Mouse (Mus musculus) liver, embryonic 15.5 days (tissue): ENCODE data around the gene Lrrc38. TPM values are rescaled to one million over a fixed set of nuclear protein-coding genes. Genes with fewer than 3 reads are reported as not detected.
A peak's percentile ranks its signal among the peaks of the same experiment; 100 is the strongest.

ENCODE experiments used
- ATAC-seq: fragments of 200-750 bp; cut with Nextera tagmentation; 2 replicates; pipeline ENCODE4 v1.8.0; 2017; ENCODE audit warnings: moderate number of reproducible peaks, mild to moderate bottlenecking, moderate library complexity; ENCODE audit not compliant: insufficient read depth
- H3K27ac ChIP-seq: fragments of 300-500 bp; sonication (generic); replicated peaks from 2 replicates; pipeline ENCODE4 v1.5.1; 2015; ENCODE audit warnings: mild to moderate bottlenecking, inconsistent platforms
- H3K27me3 ChIP-seq: fragments of 300-500 bp; sonication (generic); 2 replicates; pipeline ENCODE4 v1.6.1; 2015; ENCODE audit warnings: mild to moderate bottlenecking, inconsistent platforms
- H3K36me3 ChIP-seq: fragments of 300-500 bp; sonication (generic); replicated peaks from 2 replicates; pipeline ENCODE4 v1.6.1; 2015; ENCODE audit warnings: moderate library complexity, mild to moderate bottlenecking, inconsistent platforms
- H3K4me1 ChIP-seq: fragments of 300-500 bp; sonication (generic); replicated peaks from 2 replicates; pipeline ENCODE4 v1.6.1; 2015; ENCODE audit warnings: inconsistent platforms
- H3K4me2 ChIP-seq: fragments of 300-500 bp; sonication (generic); 2 replicates; pipeline ENCODE4 v1.6.1; 2015; ENCODE audit warnings: moderate library complexity, mild to moderate bottlenecking, inconsistent platforms
- H3K4me3 ChIP-seq: fragments of 300-500 bp; sonication (generic); replicated peaks from 2 replicates; pipeline ENCODE4 v1.5.1; 2015; ENCODE audit warnings: mild to moderate bottlenecking, inconsistent platforms
- H3K9ac ChIP-seq: fragments of 300-500 bp; sonication (generic); 2 replicates; pipeline ENCODE4 v1.6.1; 2015; ENCODE audit warnings: moderate library complexity, mild to moderate bottlenecking, inconsistent platforms
- H3K9me3 ChIP-seq: fragments of 300-500 bp; sonication (generic); replicated peaks from 2 replicates; pipeline ENCODE4 v1.6.1; 2016; ENCODE audit warnings: inconsistent platforms
- WGBS: fragments of 180-500 bp; shearing (Covaris S2); methylation state at CpG from one replicate; pipeline ENCODE4 v1.1.7; 2015; ENCODE audit warnings: mixed read lengths; ENCODE audit not compliant: insufficient replicate concordance; 5-methylcytosine and 5-hydroxymethylcytosine counted together
- polyA plus RNA-seq: library from polyadenylated mRNA; unstranded; fragments of >200 nt; fragmentation: Nextera tagmentation; extraction: Ambion mirVana; gene quantifications from 2 replicates; pipeline ENCODE4 v1.2.1, GENCODE M21; 2015

Lrrc38 gene
- polyA plus RNA-seq, 1 experiment from 2014 or later: 0.07 TPM

DNA sequence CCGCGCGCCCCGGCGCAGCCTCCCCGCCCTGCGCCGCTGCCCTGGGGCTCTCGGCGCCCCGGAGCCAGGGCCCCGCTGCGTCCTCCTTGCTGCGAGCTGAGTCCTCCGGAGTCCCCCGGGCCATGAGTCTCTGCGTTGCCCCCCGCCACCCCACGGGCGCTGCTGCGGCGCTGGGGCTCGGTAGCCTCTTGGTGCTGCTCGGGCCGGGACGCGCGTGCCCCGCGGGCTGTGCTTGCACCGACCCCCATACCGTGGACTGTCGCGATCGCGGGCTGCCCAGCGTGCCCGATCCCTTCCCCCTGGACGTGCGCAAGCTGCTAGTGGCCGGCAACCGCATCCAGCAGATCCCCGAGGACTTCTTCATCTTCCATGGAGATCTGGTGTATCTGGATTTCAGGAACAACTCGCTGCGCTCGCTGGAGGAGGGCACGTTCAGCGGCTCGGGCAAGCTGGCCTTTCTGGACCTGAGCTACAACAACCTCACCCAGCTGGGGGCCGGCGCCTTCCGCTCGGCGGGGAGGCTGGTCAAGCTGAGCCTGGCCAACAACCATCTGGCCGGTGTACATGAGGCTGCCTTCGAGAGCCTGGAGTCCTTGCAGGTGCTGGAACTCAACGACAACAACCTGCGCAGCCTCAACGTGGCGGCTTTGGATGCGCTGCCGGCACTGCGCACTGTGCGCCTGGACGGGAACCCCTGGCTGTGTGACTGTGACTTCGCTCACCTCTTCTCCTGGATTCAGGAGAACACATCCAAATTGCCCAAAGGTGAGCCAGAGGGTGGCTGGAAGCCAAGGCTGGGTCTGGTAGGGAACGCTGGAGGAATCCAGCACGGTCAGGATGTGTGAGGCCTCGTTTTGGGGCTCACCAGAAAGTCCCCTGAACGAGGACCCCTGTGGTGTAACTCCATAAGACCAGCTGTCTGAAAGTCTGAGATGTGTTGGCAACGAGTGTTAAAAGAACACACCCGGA lies 774 bp downstream of the Lrrc38 start:
- no peak for ATAC-seq
- no peaks in the 10 kb centered on the region for H3K9me3 ChIP-seq
- no peaks in the 10 kb centered on the region for H3K4me1 ChIP-seq
- peaks cover 50% of the 10 kb centered on the region for H3K27me3 ChIP-seq
- 4% methylated on average over 72 of the region's 72 CpGs for WGBS
- H3K4me2 ChIP-seq: peak overlapping the region; percentile 32
- H3K36me3 ChIP-seq: no peaks in the 10 kb centered on the region
- H3K4me3 ChIP-seq: no peak overlapping the region
- H3K27ac ChIP-seq: no peak overlapping the region
- no peak overlapping the region for H3K9ac ChIP-seq

DNA sequence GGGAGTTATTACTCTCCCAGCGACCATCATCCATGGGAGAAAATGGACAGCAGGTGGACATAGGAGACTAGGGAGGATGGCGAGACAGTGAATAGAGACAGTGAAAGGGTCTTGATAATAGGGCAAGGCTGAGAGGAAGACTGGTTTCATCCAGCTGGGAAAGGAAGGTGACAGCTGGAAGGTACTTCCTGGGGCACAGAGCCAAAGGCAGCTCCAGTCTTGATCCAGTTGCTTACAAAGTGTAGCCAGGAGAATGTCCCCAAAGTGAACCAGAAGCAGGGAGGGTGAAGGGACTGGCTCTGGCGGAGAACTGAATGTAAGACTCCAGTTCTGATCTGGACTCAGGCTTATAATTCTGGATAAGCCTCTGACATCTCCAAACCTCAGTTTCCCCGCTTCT lies 2.7 kb downstream of the Lrrc38 start:
- H3K27ac ChIP-seq: no peak overlapping the region
- H3K9me3 ChIP-seq: no peaks in the 10 kb centered on the region

DNA sequence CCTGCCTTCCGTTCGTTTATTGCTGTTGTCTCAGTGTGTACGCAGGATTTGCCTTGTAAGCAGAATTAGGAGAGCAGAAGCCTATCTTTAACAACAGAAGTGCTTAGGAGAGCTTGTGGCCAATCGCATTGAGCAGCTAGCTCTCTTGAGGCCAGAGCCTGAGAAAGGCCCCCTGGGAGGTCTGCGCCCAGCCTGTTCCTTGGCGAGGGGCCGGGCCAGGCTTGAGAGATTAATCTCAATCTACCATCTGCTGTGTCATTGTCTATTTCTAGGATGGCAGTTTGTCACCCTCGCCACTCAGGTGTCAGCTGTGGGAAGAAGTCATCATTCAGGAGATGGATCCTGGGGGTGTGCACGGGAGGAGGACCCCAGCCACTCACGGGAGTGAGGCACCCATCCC lies 12.0 kb downstream of the Lrrc38 start:
- no peak overlapping the region for H3K4me2 ChIP-seq

More for the DNA sequence above, 2.7 kb downstream of the Lrrc38 start:
- Histone ChIP-seq H3K4me3 (no peak overlapping the region), H3K4me1 (no peaks in the 10 kb centered on the region), H3K4me2 (no peak overlapping the region), H3K27me3 (peaks cover 49% of the 10 kb centered on the region), H3K36me3 (no peaks in the 10 kb centered on the region), H3K9ac (no peak overlapping the region)
- WGBS: 39% methylated on average over 4 of the region's 4 CpGs
- no peak for ATAC-seq

DNA sequence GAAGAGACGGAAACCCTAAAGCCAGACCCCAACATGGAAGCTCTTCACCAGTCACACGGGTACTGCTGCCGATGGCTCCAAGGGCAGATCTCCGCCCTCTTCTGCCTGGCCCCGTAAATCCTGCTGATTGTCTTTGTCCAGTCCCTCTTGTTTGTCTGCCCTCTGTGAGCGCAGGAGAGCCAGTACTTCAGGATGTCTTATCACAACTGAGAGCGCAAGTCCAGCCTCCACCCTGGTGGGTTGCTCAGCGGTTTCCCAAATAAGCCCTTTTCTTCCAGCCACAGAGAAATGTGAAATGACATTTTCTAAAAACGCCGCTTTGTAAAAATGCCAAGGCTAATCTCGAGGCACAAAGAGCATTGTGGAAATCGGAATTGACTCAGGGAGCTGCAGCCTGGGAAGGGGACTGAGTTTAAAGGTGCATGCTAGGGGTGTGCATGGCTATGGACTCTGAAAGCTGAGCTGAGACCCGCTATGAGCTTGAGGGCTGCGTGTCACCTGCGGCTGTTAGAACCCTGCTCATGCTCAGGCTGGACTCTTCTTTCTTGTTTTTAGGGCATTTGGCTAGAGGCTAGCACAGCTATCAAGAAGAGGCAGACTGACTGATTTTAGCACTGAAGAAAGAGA lies 17.0 kb downstream of the Lrrc38 start:
- Histone ChIP-seq H3K4me2 (no peak overlapping the region), H3K9ac (no peak overlapping the region), H3K9me3 (no peaks in the 10 kb centered on the region), H3K4me3 (no peak overlapping the region), H3K27me3 (no peaks in the 10 kb centered on the region), H3K4me1 (no peaks in the 10 kb centered on the region), H3K36me3 (no peaks in the 10 kb centered on the region), H3K27ac (no peak overlapping the region)
- WGBS: 48% methylated on average over 15 of the region's 15 CpGs
- ATAC-seq: no peak

More for the DNA sequence above, 12.0 kb downstream of the Lrrc38 start:
- no peak overlapping the region for H3K27ac ChIP-seq
- ATAC-seq: no peak
- no peak overlapping the region for H3K4me3 ChIP-seq
- WGBS: 19% methylated on average over 10 of the region's 10 CpGs
- no peak overlapping the region for H3K9ac ChIP-seq
- no peaks in the 10 kb centered on the region for H3K36me3 ChIP-seq
- no peaks in the 10 kb centered on the region for H3K27me3 ChIP-seq
- no peaks in the 10 kb centered on the region for H3K4me1 ChIP-seq
- H3K9me3 ChIP-seq: no peaks in the 10 kb centered on the region

DNA sequence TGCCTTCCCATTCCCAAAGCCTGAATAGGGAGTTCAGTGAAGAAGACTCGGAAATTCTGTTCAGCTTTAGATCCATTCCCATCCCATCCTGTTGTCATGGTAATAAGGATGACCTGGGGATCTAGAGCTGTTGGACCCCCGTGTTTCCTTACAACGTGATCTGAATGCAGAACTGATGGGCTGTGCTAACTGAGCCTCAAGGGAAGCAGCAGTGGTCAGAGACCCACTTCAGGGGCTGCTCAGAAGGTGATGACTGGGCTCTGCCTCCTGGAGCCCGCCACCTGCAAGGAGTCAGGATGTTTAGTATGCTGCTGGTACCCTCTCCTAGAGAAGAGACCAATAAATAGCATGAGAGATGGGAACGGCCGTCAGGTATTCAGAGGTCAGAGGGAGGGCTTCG lies 29.9 kb downstream of the Lrrc38 start:
- Histone ChIP-seq H3K27ac (no peak overlapping the region), H3K4me3 (no peak overlapping the region), H3K9ac (no peak overlapping the region), H3K36me3 (no peaks in the 10 kb centered on the region), H3K27me3 (peaks cover 10% of the 10 kb centered on the region; the same call in 1 of the 2 replicates), H3K4me2 (no peak overlapping the region), H3K4me1 (no peaks in the 10 kb centered on the region), H3K9me3 (no peaks in the 10 kb centered on the region)
- no peak for ATAC-seq
- 33% methylated on average over 7 of the region's 7 CpGs for WGBS

DNA sequence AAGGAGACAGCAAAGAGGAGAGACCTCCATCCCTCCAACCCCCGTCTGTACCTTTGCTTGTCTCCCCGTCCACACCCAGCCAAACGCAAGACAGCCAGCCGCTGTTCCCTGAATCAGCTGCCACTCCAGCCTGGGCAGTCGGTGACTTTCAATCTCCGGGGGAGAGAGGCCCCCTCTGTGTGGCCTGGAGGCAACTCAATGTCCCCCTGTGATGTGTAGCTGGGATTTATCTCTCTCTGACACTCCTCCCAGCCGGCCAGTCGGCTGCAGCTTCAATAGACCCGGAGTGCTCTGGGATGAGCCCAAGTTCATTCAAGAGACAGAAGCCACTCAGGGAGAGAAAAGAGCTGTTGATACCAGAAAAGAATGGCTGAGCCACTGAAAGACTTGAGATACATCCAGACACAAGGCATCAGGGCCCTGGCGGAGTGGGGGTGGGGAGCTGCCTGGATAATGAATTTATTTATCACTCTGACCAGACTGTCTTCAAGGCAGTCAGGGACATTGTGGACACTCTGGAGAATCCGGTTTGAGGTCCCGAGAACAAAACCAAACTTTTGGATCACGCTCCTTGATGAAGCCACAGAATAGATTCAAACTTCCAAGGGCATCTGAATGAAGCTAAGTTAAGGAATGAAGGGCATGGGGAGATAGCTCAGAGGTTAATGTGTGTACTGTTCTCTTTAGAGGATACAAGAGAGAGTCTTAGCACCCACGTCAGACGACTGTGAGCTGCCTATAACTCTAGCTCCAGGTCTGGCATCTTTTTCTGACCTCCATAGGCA lies 30.6 kb downstream of the Lrrc38 start:
- no peak for ATAC-seq
- H3K4me2 ChIP-seq: no peak overlapping the region
- no peak overlapping the region for H3K27ac ChIP-seq
- H3K4me3 ChIP-seq: no peak overlapping the region
- no peaks in the 10 kb centered on the region for H3K36me3 ChIP-seq
- H3K9me3 ChIP-seq: no peaks in the 10 kb centered on the region
- peaks cover 10% of the 10 kb centered on the region; the same call in 1 of the 2 replicates for H3K27me3 ChIP-seq
- no peak overlapping the region for H3K9ac ChIP-seq
- H3K4me1 ChIP-seq: no peaks in the 10 kb centered on the region
- WGBS: 28% methylated on average over 15 of the region's 15 CpGs

DNA sequence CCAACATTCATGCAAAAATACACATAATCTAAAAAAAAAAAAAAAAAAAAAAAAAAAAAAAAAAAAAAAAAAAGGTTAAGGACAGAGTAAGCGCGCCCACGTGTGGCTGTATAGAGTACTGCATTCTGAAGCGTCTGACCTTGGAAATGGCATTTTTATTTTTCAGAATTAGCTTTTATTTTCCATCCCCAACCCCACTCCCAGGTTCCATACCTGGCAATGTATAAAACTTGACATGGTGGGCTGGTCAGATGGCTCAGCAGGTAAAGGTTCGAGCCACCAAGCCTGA lies 31.1 kb downstream of the Lrrc38 start:
- Histone ChIP-seq H3K4me1 (no peaks in the 10 kb centered on the region), H3K27me3 (peaks cover 10% of the 10 kb centered on the region; the same call in 1 of the 2 replicates), H3K4me2 (no peak overlapping the region), H3K9ac (no peak overlapping the region), H3K27ac (no peak overlapping the region), H3K36me3 (no peaks in the 10 kb centered on the region), H3K4me3 (no peak overlapping the region), H3K9me3 (no peaks in the 10 kb centered on the region)
- ATAC-seq: no peak
- 1% methylated on average over 5 of the region's 5 CpGs for WGBS

DNA sequence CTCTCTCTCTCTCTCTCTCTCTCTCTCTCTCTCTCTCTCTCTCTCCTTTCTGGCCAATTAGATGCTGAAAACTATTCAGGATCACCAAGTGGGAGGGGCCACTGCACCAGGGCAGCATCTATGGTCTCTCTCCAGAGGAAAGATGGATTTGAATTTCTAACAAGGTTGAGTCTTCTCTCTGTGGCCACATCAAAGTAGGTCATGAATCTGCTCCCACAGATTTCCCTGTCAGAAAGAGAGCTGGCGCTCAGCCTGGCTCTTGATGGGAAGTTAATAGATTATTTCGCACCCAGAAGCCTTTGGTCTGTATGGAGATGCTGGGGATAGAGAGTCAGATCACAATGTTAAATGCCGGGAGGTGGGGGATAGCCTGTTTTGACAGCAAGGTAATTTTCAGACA lies 32.6 kb downstream of the Lrrc38 start:
- Histone ChIP-seq H3K4me3 (no peak overlapping the region), H3K4me1 (no peaks in the 10 kb centered on the region), H3K4me2 (no peak overlapping the region), H3K27me3 (peaks cover 10% of the 10 kb centered on the region; the same call in 1 of the 2 replicates), H3K36me3 (no peaks in the 10 kb centered on the region), H3K9ac (no peak overlapping the region), H3K9me3 (no peaks in the 10 kb centered on the region), H3K27ac (no peak overlapping the region)
- 61% methylated on average over 3 of the region's 3 CpGs for WGBS
- no peak for ATAC-seq

DNA sequence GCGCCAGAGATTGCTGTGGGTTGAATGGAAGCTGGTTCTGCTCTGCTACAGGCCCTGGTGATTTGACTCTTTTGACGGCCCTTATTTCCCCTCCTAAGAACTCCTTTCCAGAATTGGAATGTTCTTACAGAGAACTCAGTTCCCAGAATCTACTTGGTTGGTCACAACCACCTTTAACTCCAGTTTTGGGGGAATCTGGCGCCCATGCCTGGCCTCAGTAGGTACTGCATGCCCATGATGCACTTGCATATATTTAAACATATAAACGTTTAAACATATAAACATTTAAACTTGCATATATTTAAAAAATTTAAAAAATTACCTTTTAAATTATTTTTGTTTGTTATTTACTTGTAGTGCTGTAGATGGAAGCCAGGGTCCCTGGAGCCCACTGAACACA lies 34.1 kb downstream of the Lrrc38 start:
- H3K27me3 ChIP-seq: peaks cover 8% of the 10 kb centered on the region
- WGBS: 28% methylated on average over 4 of the region's 4 CpGs
- no peak for ATAC-seq

DNA sequence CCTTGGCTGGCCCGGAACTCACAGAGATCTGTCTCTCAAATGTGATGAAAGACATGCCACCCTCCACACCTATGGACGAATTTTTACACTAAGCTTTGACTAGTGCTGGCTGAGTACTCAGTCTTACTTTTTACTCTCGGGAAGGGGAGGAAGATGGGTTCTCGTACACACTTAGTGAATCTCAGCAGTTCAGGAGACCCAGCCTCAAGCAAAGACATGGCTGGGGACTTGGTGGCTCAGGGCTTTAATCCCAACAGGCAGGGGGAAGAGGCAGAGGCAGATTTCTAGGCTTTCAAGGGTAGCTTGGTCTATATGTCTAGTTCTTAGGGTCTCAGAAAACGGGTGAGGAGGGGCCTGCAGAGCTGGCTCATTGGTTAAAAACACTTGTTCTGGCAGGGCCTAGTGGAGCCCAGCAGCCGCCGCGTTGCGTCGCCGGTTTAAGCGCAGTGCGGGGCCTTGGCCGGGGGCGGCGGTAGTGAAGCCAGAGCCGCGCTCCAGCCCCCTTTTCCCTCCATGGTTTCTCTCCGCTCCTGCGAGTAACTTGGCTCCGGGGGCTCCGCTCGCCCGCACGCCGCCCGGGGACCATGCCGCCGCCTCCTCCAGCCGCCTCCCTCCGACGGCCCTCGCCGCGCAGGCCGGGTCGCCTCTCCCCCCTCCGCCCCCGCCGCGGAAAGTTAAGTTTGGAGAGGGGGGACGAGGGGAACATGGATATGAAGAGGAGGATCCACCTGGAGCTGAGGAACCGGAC lies 39.6 kb downstream of the Lrrc38 start:
- 8% methylated on average over 43 of the region's 43 CpGs for WGBS
- Histone ChIP-seq H3K36me3 (no peaks in the 10 kb centered on the region), H3K27ac (no peak overlapping the region), H3K4me3 (peak overlapping the region; percentile 29; the same call in 1 of the 2 replicates), H3K4me1 (no peaks in the 10 kb centered on the region), H3K4me2 (peak overlapping the region; percentile 51), H3K9me3 (no peaks in the 10 kb centered on the region), H3K9ac (no peak overlapping the region), H3K27me3 (peaks cover 9% of the 10 kb centered on the region)
- no peak for ATAC-seq

More for the DNA sequence above, 34.1 kb downstream of the Lrrc38 start:
- no peaks in the 10 kb centered on the region for H3K9me3 ChIP-seq
- H3K36me3 ChIP-seq: no peaks in the 10 kb centered on the region
- H3K4me1 ChIP-seq: no peaks in the 10 kb centered on the region
- no peak overlapping the region for H3K9ac ChIP-seq
- H3K4me2 ChIP-seq: no peak overlapping the region
- H3K4me3 ChIP-seq: no peak overlapping the region
- no peak overlapping the region for H3K27ac ChIP-seq
